Mouse (Mus musculus): ENCODE data around the gene Adam12. TPM values are rescaled to one million over a fixed set of nuclear protein-coding genes. Genes with fewer than 3 reads are reported as not detected.
A peak's percentile ranks its signal among the peaks of the same experiment; 100 is the strongest.

Adam12 gene
- polyA plus RNA-seq, 1 experiment from 2014 or later = 6.3 TPM

DNA sequence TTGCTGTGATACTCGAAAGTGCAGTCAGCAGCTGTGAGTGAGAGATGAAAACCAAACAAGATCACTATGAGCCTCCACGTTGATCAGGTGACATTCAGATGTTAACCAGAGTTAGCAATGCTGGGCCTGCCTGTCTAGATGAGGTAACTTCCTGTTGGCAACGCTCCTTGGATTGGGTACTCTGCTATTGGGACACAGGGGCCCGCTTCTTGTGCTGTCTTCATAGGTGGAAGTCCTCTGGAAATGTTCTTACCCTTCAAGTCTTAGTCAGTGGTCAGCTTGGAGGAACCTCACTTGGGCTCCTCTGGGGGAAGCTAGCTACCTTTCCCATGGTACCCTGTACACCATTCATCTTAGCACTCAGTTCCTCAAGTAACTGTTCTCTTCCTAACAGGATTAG is 169.3 kb downstream of the Adam12 start:
- no peak for ATAC-seq (ENCODE audit: insufficient read depth, low FRiP score, low read depth)
- no peak overlapping the region for H3K4me2 ChIP-seq
- WGBS = 72% methylated on average over 4 of the region's 4 CpGs

DNA sequence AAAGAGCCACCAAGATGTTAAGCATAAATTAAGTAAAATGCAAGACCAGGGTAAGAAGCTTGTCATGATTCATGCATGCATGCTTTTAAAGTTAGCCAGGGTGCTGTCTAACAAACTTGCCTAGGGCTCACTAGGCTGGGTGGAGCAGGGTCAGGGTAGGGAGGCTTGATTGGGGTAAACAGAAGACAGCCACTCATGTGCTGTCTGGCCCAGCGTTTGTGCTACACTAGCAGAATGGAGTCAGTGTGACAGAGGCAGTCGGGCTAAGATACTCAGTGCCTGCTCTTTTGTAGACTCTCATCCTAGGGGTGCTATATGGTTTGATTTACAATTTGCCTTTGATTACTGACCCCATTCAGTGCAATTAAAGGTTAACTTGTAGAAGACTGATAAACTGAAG is 179.5 kb downstream of the Adam12 start:
- no peaks in the 10 kb centered on the region for H3K4me1 ChIP-seq
- H3K36me3 ChIP-seq = no peaks in the 10 kb centered on the region
- 41% methylated on average over 2 of the region's 2 CpGs for WGBS
- no peak overlapping the region for H3K4me3 ChIP-seq (replicated peaks)
- no peak overlapping the region for H3K4me2 ChIP-seq
- no peak overlapping the region for H3K27ac ChIP-seq
- no peaks in the 10 kb centered on the region for H3K27me3 ChIP-seq (replicated peaks)
- no peak for ATAC-seq (ENCODE audit: insufficient read depth, low FRiP score, low read depth)
- H3K9ac ChIP-seq = no peak overlapping the region
- no peaks in the 10 kb centered on the region for H3K9me3 ChIP-seq

More for the DNA sequence above, 169.3 kb downstream of the Adam12 start:
- no peaks in the 10 kb centered on the region for H3K9me3 ChIP-seq
- no peak overlapping the region for H3K4me3 ChIP-seq (replicated peaks)
- H3K36me3 ChIP-seq = no peaks in the 10 kb centered on the region
- no peak overlapping the region for H3K27ac ChIP-seq
- no peak overlapping the region for H3K9ac ChIP-seq
- no peaks in the 10 kb centered on the region for H3K4me1 ChIP-seq
- H3K27me3 ChIP-seq (replicated peaks) = no peaks in the 10 kb centered on the region

DNA sequence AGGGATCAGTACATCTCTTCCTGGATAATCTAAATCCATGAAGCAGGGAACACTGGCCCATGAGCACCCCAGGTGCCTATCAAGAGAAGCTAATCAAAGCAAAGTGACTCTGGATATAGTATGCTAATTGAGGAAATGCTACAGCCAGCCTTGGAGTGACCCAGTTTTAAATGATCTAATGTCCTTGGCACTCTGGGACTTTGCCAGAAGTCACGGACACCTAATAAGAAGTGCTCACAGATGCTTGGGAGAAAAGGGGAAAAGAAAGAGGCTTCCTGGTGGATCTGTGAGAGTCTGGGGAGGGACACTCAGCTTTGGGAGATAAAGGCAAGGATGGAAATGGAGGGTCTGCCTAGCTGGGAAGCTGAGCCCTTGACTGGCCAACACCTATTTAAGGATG is 181.6 kb downstream of the Adam12 start:
- ATAC-seq (ENCODE audit: insufficient read depth, low FRiP score, low read depth) = no peak
- H3K27ac ChIP-seq = no peak overlapping the region
- H3K4me3 ChIP-seq (replicated peaks) = no peak overlapping the region
- no peaks in the 10 kb centered on the region for H3K36me3 ChIP-seq
- H3K27me3 ChIP-seq (replicated peaks) = no peaks in the 10 kb centered on the region
- no peaks in the 10 kb centered on the region for H3K4me1 ChIP-seq
- WGBS = 65% methylated on average over 1 of the region's 1 CpGs
- H3K4me2 ChIP-seq = no peak overlapping the region
- H3K9ac ChIP-seq = no peak overlapping the region
- H3K9me3 ChIP-seq = no peaks in the 10 kb centered on the region

DNA sequence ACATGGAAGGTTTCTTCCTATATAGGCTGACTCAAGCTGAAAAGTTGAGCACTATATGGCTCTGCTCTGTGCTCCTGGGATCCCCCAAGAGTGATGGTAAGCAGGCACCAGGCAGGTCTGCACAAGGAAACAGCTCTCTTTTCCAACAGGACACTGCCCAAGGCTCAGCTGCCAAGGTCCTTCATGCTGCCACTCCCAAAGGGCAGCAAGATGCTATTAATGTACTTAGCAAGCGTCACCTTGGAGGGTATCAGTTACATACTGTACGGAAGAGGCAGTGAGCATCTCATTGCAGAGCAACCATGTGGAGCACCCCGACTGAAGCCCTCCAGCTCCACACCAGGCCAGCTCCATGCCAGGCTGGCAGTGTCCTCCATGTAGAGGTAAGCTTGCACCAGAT is 185.6 kb downstream of the Adam12 start:
- Histone ChIP-seq H3K9ac (no peak overlapping the region), H3K27me3 (replicated peaks) (no peaks in the 10 kb centered on the region), H3K9me3 (no peaks in the 10 kb centered on the region), H3K4me1 (no peaks in the 10 kb centered on the region), H3K4me2 (no peak overlapping the region), H3K27ac (no peak overlapping the region), H3K36me3 (no peaks in the 10 kb centered on the region), H3K4me3 (replicated peaks) (no peak overlapping the region)
- no peak for ATAC-seq (ENCODE audit: insufficient read depth, low FRiP score, low read depth)
- WGBS = 81% methylated on average over 3 of the region's 3 CpGs

DNA sequence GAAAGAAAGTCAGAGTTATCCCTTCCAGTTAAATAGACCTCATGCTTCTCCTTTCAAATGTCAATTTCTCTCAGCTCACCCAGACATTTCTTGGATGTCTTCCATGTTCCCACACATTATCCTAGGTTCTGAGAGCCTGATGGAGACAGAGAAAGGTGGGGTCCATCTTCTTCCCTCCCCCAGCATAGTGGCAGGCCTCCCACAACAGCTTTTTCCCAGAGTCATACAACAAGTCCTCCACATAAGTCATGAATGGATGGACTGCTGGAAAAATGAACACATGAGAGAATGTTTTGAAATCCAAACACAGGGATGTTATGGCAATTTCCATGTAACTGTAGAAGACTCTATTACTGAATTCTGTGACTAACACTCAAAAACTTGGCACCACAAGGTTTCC is 188.4 kb downstream of the Adam12 start:
- Histone ChIP-seq H3K36me3 (no peaks in the 10 kb centered on the region), H3K9ac (no peak overlapping the region), H3K4me1 (no peaks in the 10 kb centered on the region)

DNA sequence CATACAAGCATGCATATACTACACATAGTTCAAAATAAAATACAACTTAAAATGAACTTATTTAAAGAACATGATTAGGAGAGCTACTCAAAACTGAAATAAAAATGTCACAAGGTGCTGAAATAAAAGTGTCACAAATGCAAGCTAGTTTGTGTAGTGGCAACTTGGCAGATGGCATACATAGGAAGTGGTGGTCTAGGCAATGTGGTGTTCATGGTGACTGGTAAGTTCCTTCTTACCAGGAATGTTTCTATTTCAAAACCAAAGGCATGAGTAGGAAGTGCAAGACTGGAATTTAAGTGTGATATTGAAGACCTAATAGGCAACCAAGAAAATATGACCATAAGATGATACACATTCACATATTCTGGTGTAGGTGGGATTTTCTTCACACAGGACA is 189.3 kb downstream of the Adam12 start:
- Histone ChIP-seq H3K9me3 (no peaks in the 10 kb centered on the region), H3K9ac (no peak overlapping the region), H3K36me3 (no peaks in the 10 kb centered on the region), H3K4me1 (no peaks in the 10 kb centered on the region), H3K4me3 (replicated peaks) (no peak overlapping the region), H3K27me3 (replicated peaks) (no peaks in the 10 kb centered on the region), H3K4me2 (no peak overlapping the region), H3K27ac (no peak overlapping the region)
- ATAC-seq (ENCODE audit: insufficient read depth, low FRiP score, low read depth) = no peak

More for the DNA sequence above, 188.4 kb downstream of the Adam12 start:
- H3K4me2 ChIP-seq = no peak overlapping the region
- ATAC-seq (ENCODE audit: insufficient read depth, low FRiP score, low read depth) = no peak
- no peaks in the 10 kb centered on the region for H3K9me3 ChIP-seq
- no peak overlapping the region for H3K27ac ChIP-seq
- H3K4me3 ChIP-seq (replicated peaks) = no peak overlapping the region
- H3K27me3 ChIP-seq (replicated peaks) = no peaks in the 10 kb centered on the region

DNA sequence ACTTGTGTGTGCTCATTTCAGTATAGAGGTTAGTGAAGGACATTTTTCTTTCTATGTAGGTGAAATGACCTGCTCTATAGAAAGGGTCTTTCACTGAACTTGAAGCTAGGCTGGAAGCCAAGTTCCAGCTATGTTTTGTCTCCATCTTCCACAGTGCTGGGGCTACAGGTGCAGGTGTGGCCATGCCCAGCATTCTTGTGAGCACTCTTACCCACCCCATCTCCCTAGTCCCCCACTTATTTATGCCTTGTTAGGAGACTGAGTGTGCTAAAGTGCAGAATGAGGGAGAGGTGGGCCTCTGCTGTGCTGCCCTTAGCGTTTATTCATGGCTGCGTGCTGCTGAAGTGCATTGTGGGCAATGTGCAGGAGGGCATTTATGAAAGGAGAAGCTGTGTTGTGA is 198.0 kb downstream of the Adam12 start:
- H3K4me3 ChIP-seq (replicated peaks) = no peak overlapping the region
- H3K36me3 ChIP-seq = no peaks in the 10 kb centered on the region
- WGBS = 89% methylated on average over 2 of the region's 2 CpGs
- H3K4me2 ChIP-seq = no peak overlapping the region
- 0 out of 2 replicates have a peak, but pooled peaks cover 13% of the 10 kb centered on the region for H3K4me1 ChIP-seq
- H3K27ac ChIP-seq = no peak overlapping the region
- no peak for ATAC-seq (ENCODE audit: insufficient read depth, low FRiP score, low read depth)
- no peaks in the 10 kb centered on the region for H3K27me3 ChIP-seq (replicated peaks)
- no peak overlapping the region for H3K9ac ChIP-seq
- no peaks in the 10 kb centered on the region for H3K9me3 ChIP-seq

DNA sequence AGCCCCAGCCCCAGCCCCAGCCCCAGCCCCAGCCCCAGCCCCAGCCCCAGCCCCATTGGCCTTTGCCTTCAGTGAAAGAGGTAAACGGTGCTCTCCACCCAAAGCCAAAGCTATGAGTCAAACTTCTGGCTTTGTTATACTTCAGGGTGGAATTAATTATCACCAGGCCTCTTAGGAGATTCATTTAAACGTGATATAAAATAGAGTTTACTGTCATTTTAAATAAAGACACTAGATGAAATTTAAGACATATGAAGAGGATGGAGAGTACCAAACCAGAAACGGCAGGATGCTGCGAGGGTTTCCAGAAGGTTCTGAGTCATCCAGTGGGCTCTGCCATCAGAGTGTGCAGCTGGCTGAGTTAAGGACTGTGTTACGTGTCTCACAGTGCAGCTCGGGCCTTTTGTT is 199.0 kb downstream of the Adam12 start:
- WGBS = 24% methylated on average over 6 of the region's 6 CpGs
- H3K36me3 ChIP-seq = no peaks in the 10 kb centered on the region
- no peak overlapping the region for H3K9ac ChIP-seq
- H3K27me3 ChIP-seq (replicated peaks) = no peaks in the 10 kb centered on the region
- peak overlapping the region; percentile 38; the same call in 1 of the 2 replicates for H3K27ac ChIP-seq
- H3K9me3 ChIP-seq = no peaks in the 10 kb centered on the region
- H3K4me1 ChIP-seq = 0 out of 2 replicates have a peak, but pooled peaks cover 13% of the 10 kb centered on the region
- no peak overlapping the region for H3K4me2 ChIP-seq
- no peak; the same call in 1 of the 2 replicates for ATAC-seq (ENCODE audit: insufficient read depth, low FRiP score, low read depth)
- H3K4me3 ChIP-seq (replicated peaks) = no peak overlapping the region

DNA sequence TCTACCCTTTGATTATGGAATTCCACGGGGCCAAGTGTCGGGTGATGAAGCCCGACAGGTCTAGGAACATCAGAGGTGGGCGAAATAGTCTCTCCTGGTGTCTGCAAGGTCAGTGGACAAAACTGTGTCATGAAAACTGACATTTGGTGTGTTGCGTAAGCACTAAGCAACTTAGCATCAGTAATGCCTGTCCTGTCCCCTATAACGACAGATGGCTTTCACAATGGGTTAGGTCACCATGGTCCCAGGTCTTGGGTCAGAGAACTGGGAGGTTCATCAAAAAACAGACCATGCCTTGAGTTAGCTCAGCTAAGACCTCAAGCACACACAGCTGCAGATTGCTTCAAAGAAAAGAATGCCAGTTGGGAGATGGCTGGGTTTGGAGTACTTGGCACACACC is 200.2 kb downstream of the Adam12 start:
- Histone ChIP-seq H3K4me3 (replicated peaks) (no peak overlapping the region), H3K27me3 (replicated peaks) (no peaks in the 10 kb centered on the region), H3K27ac (no peak overlapping the region), H3K4me2 (no peak overlapping the region), H3K36me3 (no peaks in the 10 kb centered on the region), H3K4me1 (0 out of 2 replicates have a peak, but pooled peaks cover 13% of the 10 kb centered on the region), H3K9ac (no peak overlapping the region), H3K9me3 (no peaks in the 10 kb centered on the region)
- WGBS = 85% methylated on average over 6 of the region's 6 CpGs
- no peak for ATAC-seq (ENCODE audit: insufficient read depth, low FRiP score, low read depth)

DNA sequence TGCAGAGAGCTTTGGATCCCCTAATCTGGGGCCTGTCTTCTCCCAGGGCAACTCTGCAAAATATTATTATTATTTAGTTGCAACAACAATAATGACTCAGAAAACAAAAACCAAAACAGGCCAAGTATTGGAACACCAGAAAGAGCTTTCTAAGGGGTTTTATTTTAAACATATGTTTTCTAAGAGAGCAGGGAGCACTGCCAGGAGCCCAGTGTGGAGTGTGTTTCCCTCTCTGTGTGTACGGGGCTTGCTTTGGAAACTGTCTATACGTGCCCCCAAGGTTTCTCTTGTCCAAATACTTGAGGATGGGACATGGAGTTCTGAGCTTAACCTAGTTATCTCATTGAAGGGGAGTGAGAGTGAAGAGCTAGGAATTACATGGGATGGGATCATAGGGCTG is 200.7 kb downstream of the Adam12 start:
- Histone ChIP-seq H3K4me2 (no peak overlapping the region), H3K27ac (no peak overlapping the region), H3K4me1 (0 out of 2 replicates have a peak, but pooled peaks cover 14% of the 10 kb centered on the region), H3K9me3 (no peaks in the 10 kb centered on the region), H3K27me3 (replicated peaks) (no peaks in the 10 kb centered on the region), H3K36me3 (no peaks in the 10 kb centered on the region), H3K9ac (no peak overlapping the region), H3K4me3 (replicated peaks) (no peak overlapping the region)
- ATAC-seq (ENCODE audit: insufficient read depth, low FRiP score, low read depth) = no peak
- WGBS = 56% methylated on average over 2 of the region's 2 CpGs

DNA sequence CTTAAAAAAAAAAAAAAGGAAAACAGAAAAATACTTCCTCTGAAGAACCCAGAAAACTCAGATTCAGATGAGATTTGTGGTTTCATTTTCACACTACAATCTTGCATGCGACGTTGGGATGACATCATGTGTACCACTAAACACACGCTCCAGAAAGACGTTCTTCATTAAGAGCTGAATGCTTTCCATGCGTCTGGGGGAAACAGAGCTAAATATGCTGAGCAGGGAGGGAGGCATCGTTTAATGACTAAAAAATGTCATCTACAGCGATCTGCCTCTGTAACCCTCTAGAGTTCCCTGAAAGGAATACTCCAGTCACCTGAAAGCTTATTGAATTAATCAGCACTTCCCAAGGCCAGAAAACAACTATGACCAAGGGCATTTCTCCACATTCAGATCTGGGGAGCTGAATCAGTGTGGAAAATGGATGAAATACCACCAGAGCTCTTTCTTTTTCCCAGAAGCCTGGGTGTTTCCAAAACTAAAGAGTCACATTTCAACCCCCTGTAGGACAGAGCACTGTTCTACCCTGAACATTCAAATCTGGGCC is 203.6 kb downstream of the Adam12 start:
- Histone ChIP-seq H3K27me3 (replicated peaks) (no peaks in the 10 kb centered on the region), H3K9me3 (no peaks in the 10 kb centered on the region), H3K9ac (no peak overlapping the region), H3K4me1 (0 out of 2 replicates have a peak, but pooled peaks cover 17% of the 10 kb centered on the region), H3K4me3 (replicated peaks) (no peak overlapping the region), H3K4me2 (no peak overlapping the region), H3K36me3 (no peaks in the 10 kb centered on the region), H3K27ac (no peak overlapping the region)
- ATAC-seq (ENCODE audit: insufficient read depth, low FRiP score, low read depth) = no peak
- 64% methylated on average over 7 of the region's 7 CpGs for WGBS

DNA sequence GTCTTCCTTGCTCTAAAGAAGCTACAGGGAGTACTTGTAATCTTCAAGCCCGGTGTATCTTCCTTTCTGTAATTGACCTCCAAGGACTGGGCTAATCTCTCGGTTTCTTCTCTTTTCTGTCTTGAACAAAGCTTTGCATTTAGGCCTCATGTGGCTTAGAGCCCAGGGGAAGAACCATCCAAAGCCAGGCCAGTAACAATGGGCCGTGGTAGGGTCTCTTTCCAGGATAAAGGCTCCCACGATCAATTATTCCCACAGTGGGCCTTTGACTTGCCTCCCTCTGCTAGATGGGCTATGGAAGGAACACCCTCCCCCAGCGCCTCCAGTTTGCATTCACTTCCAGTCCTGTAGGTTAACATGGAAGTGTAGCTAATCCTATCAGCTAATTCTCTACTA is 204.9 kb downstream of the Adam12 start:
- WGBS = 65% methylated on average over 5 of the region's 5 CpGs
- no peak overlapping the region for H3K4me3 ChIP-seq (replicated peaks)
- H3K4me1 ChIP-seq = 0 out of 2 replicates have a peak, but pooled peaks cover 14% of the 10 kb centered on the region
- H3K27me3 ChIP-seq (replicated peaks) = no peaks in the 10 kb centered on the region
- H3K9me3 ChIP-seq = no peaks in the 10 kb centered on the region
- no peak overlapping the region for H3K4me2 ChIP-seq
- no peak overlapping the region for H3K9ac ChIP-seq
- peak overlapping the region; percentile 63 for H3K27ac ChIP-seq
- ATAC-seq (ENCODE audit: insufficient read depth, low FRiP score, low read depth) = no peak
- H3K36me3 ChIP-seq = no peaks in the 10 kb centered on the region

All from stomach, embryonic 15.5 days (tissue).